Mouse (Mus musculus) midbrain, postnatal 0 days (tissue): ENCODE measurements around the gene Zdhhc22. TPM values are rescaled to one million over a fixed set of nuclear protein-coding genes. Genes with fewer than 3 reads are reported as not detected.

Source experiments
- ATAC-seq: fragments of 200-750 bp; cut with Nextera tagmentation; 2 replicates; pipeline ENCODE4 v1.8.0; 2017; ENCODE audit warnings: moderate number of reproducible peaks, mild to moderate bottlenecking, moderate TSS enrichment, moderate library complexity; ENCODE audit not compliant: low FRiP score
- DNase-seq: peaks from one replicate; pipeline ENCODE4 v3.0.0-alpha.2; 2015; ENCODE audit warnings: low spot score
- H3K27ac ChIP-seq: fragments of 300-500 bp; sonication (generic); 2 replicates; pipeline ENCODE4 v1.5.1; 2014; ENCODE audit warnings: low read depth, mild to moderate bottlenecking, low read length, mixed read lengths
- H3K27me3 ChIP-seq: fragments of 300-500 bp; sonication (generic); 2 replicates; pipeline ENCODE4 v1.6.1; 2014; ENCODE audit warnings: low read length, control low read depth, mixed read lengths; ENCODE audit not compliant: insufficient read depth
- H3K36me3 ChIP-seq: fragments of 300-500 bp; sonication (generic); 2 replicates; pipeline ENCODE4 v1.6.1; 2014; ENCODE audit warnings: low read length, control low read depth, mixed read lengths; ENCODE audit not compliant: insufficient read depth
- H3K4me1 ChIP-seq: fragments of 300-500 bp; sonication (generic); 2 replicates; pipeline ENCODE4 v1.6.1; 2014; ENCODE audit warnings: mild to moderate bottlenecking, control low read depth, antibody characterized with exemption, low read length, mixed read lengths; ENCODE audit not compliant: insufficient read depth
- H3K4me2 ChIP-seq: fragments of 300-500 bp; sonication (generic); 2 replicates; pipeline ENCODE4 v1.6.1; 2014; ENCODE audit warnings: low read depth, mild to moderate bottlenecking, low read length, mixed read lengths; ENCODE audit not compliant: poor library complexity, severe bottlenecking
- H3K4me3 ChIP-seq: fragments of 300-500 bp; sonication (generic); 2 replicates; pipeline ENCODE4 v1.5.1; 2014; ENCODE audit warnings: low read depth, mild to moderate bottlenecking, low read length, moderate library complexity
- H3K9ac ChIP-seq: fragments of 300-500 bp; sonication (generic); replicated peaks from 2 replicates; pipeline ENCODE4 v1.6.1; 2014; ENCODE audit warnings: mild to moderate bottlenecking, low read length, moderate library complexity, mixed read lengths; ENCODE audit not compliant: poor library complexity, severe bottlenecking
- H3K9me3 ChIP-seq: fragments of 300-500 bp; sonication (generic); 2 replicates; pipeline ENCODE4 v1.6.1; 2016; ENCODE audit warnings: low read length, control low read depth
- CTCF ChIP-seq: IDR thresholded peaks from 2 replicates; pipeline ENCODE4 v1.5.1; 2016; ENCODE audit warnings: antibody characterized with exemption, mild to moderate bottlenecking
- WGBS: fragments of 180-500 bp; shearing (Covaris S2); extraction: QIAGEN DNeasy Blood & Tissue Kit; methylation state at CpG from one replicate; pipeline ENCODE4 v1.1.7; 2014; 5-methylcytosine and 5-hydroxymethylcytosine counted together
- polyA plus RNA-seq: library from polyadenylated mRNA; unstranded; fragments of >200 nt; fragmentation: Nextera tagmentation; extraction: Ambion mirVana; gene quantifications from 2 replicates; pipeline ENCODE4 v1.2.1, GENCODE M21; 2015
- total RNA-seq: library from RNA; depleted of rRNA; stranded (reverse); fragments of >200 nt; gene quantifications from 2 replicates; pipeline ENCODE4 v1.2.3, GENCODE M21; 2014

The Zdhhc22 gene
- total and polyA plus RNA-seq, 2 experiments from 2014 or later: 21.9 to 32.2 TPM

DNA sequence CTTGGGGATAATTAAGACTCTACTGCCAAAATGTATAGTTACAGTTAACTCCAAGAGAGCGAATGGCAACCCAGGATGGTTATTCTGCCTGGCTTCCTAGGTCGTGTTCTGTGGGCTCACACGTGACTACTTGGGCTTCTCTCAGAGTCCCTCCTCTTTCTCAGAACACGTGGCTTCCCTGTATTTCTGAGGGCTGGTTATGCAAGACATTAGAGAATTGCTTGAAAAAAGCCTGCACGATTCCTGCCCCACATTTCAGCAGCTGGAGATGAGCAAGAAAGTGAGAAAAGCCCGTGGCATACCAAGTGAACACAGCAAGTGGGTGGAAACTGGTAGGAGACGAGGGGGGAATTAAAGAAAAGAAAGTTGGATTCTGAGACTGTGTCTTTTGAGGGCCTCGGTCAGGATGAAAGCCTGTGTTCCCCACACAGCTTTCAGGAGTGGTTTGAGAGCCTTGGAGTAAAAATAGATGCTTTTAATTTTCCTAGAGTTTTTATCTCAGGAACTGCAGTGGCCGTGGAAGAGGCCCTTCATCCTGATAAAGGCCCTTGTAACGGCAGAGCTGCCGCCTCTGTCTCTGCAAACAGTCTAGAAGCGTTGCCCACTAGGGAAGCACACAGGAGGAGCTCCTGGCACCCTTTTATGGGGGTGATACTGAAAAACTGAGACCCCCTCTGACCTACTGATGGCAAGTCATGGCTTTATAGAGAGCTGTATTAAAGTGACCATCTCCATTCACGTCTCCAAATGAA lies 21.6 kb downstream of the Zdhhc22 start:
- peaks cover 8% of the 10 kb centered on the region for H3K36me3 ChIP-seq
- H3K4me1 ChIP-seq: no peaks in the 10 kb centered on the region
- 0 out of 2 replicates have a peak overlapping the region, but pooled peaks have one; percentile 19 for H3K9ac ChIP-seq
- 50% methylated on average over 13 of the region's 13 CpGs for WGBS
- H3K9me3 ChIP-seq: no peaks in the 10 kb centered on the region
- DNase-seq (no peak), ATAC-seq (no peak)
- H3K4me3 ChIP-seq: no peak overlapping the region
- H3K27me3 ChIP-seq: no peaks in the 10 kb centered on the region
- H3K4me2 ChIP-seq: no peak overlapping the region
- no peak for TF ChIP-seq CTCF
- peak overlapping the region; percentile 32; the same call in 1 of the 2 replicates for H3K27ac ChIP-seq

DNA sequence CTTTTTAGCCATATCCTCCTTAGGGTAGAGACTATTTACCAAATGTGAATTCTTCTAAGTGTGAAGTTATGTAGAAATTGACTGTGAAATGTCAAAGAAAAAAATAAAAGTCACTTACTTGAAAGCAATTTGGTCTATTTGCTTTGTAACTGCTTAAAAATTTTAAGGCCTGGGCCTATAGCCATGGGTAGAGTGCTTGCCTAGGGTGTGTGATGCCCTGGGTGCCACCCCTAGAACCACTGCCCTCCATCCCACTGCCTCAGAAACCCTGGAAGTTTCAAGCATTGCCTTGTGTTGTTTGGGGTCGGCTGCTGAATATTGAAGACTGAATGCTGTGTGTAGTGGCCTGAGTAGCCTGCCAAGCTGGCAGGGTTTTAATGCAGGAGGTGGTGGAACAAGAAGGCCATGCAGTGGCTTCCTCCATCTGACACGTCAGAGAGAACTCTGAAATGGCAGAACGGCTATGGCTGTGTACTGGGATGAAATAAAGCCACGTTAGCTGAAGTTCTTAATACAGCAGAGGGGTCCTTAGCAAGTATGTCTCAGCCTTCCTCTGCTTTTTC lies 24.9 kb downstream of the Zdhhc22 start:
- no peak for TF ChIP-seq CTCF
- no peak overlapping the region for H3K27ac ChIP-seq
- no peaks in the 10 kb centered on the region for H3K9me3 ChIP-seq
- ATAC-seq (no peak), DNase-seq (no peak)
- H3K9ac ChIP-seq: no peak overlapping the region
- H3K4me2 ChIP-seq: no peak overlapping the region
- H3K36me3 ChIP-seq: peaks cover 39% of the 10 kb centered on the region
- WGBS: 80% methylated on average over 4 of the region's 4 CpGs
- H3K4me3 ChIP-seq: no peak overlapping the region
- H3K4me1 ChIP-seq: no peaks in the 10 kb centered on the region
- no peaks in the 10 kb centered on the region for H3K27me3 ChIP-seq

DNA sequence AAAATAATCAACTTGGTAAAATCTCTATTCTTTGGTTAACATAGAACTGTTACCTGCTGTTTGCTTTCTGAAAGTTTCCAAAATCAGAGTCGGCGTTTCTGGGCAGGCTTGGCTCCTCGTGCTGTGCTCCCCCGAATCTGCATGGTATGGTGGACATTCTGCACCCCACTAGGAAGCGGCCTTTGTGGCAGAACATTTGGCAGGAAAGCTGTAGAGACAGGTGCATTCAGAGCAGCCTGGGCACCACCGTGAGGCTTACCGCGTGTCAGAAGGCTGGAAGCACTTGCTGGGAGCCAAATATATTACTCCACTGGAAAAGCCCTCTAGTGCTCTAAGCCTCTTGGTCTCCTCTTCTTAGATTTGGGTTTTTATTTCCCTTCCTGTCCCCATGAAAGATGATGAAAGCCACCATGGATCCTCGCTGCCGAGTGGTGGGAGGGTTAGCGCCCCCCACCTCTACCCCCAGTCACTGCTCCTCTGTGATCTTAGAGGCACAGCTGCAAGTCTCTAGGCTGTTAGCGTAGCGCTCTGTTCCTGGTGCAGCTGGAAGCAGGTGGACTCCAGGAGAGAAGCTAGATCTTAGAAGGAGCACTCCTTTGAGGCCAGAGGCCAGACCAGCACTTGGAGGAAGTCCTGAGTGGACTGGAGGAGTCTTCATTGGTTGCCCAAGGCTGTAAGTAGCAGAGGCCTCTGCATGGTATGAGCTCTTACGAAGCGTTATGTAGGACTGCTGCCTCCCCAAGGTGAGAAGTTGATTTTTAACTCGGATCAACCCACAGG lies 25.8 kb downstream of the Zdhhc22 start:
- no peak for ATAC-seq

DNA sequence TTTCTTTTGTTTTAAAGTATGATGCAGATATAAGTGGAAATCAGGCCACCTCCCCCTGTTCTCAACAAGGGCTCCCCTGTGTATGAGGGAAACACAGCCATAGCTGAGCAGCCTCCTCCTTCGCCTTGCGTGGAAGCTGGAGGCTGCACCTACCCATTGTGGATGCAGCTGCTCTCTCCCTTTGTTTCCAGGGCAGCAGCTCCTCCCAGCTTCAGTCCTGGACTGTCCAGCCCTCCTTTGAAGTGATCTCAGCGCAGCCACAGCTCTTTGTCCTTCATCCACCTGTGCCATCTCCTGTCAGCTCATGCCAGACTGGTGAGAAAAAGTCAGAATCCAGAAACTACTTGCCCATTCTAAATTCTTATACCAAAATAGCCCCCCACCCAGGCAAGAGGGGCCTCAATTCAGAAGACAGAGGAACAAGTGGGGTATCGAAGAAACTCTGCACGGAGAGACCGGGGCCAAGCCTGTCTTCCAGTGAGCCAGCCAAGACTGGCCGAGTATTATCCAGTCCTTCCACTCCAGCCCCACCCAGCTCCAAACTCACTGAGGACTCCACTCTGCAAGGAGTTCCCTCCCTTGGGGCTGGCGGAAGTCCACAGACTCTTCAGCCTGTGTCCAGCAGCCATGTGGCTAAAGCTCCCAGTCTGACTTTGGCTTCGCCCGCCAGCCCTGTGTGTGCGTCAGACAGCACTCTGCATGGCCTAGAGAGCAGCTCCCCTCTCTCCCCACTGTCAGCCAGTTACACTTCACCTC lies 28.5 kb downstream of the Zdhhc22 start:
- 58% methylated on average over 11 of the region's 11 CpGs for whole genome bisulfite sequencing
- H3K36me3 ChIP-seq: peaks cover 59% of the 10 kb centered on the region

More for the DNA sequence above, 25.8 kb downstream of the Zdhhc22 start:
- no peak overlapping the region for H3K4me3 ChIP-seq
- H3K4me1 ChIP-seq: no peaks in the 10 kb centered on the region
- H3K27ac ChIP-seq: no peak overlapping the region
- no peak for TF ChIP-seq CTCF
- H3K9ac ChIP-seq: no peak overlapping the region
- H3K4me2 ChIP-seq: no peak overlapping the region
- no peak for DNase-seq
- H3K36me3 ChIP-seq: peaks cover 48% of the 10 kb centered on the region
- 84% methylated on average over 16 of the region's 16 CpGs for WGBS
- no peaks in the 10 kb centered on the region for H3K9me3 ChIP-seq
- no peaks in the 10 kb centered on the region for H3K27me3 ChIP-seq

DNA sequence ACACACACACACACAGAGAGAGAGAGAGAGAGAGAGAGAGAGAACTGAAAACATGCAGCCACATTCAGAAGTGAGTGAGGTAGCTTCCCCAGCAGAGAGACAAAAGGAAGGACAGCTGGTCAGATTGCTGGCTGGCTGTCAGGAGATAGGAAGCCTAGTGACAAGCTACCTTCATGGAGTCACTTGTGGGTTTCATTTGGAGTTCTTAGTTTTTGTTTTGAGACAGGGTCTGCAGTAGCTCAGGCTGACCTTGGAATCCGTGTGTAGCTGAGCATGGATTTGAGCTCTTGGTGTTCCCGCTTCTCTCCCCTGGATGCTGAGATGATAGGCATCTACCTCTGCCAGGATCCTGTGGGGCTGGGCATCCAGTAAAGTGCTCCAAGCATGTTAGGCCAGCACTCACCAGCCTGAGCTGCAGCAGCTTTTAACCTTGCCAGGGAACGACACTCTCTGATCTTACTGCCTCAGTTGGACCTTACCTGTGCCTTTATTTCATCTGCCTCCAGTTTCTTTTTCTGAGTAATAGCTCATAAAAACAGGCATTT lies 29.4 kb downstream of the Zdhhc22 start:
- no peak overlapping the region for H3K4me3 ChIP-seq
- no peaks in the 10 kb centered on the region for H3K27me3 ChIP-seq
- H3K9ac ChIP-seq: no peak overlapping the region
- ATAC-seq (no peak), DNase-seq (no peak)
- no peak overlapping the region for H3K4me2 ChIP-seq
- 97% methylated on average over 3 of the region's 3 CpGs for WGBS
- no peaks in the 10 kb centered on the region for H3K4me1 ChIP-seq
- no peak overlapping the region for H3K27ac ChIP-seq
- TF ChIP-seq CTCF: no peak
- no peaks in the 10 kb centered on the region for H3K9me3 ChIP-seq
- H3K36me3 ChIP-seq: peaks cover 62% of the 10 kb centered on the region

More for the DNA sequence above, 28.5 kb downstream of the Zdhhc22 start:
- H3K27ac ChIP-seq: no peak overlapping the region
- DNase-seq: peak; percentile 31
- peak; percentile 27; the same call in 1 of the 2 replicates for ATAC-seq
- no peaks in the 10 kb centered on the region for H3K9me3 ChIP-seq
- H3K27me3 ChIP-seq: no peaks in the 10 kb centered on the region
- no peak overlapping the region for H3K4me2 ChIP-seq
- H3K4me3 ChIP-seq: no peak overlapping the region
- H3K9ac ChIP-seq: no peak overlapping the region
- TF ChIP-seq CTCF: no peak
- no peaks in the 10 kb centered on the region for H3K4me1 ChIP-seq
